Comparison of ENCODE assay signal across 26 mouse cellular contexts in the genomic region with DNA sequence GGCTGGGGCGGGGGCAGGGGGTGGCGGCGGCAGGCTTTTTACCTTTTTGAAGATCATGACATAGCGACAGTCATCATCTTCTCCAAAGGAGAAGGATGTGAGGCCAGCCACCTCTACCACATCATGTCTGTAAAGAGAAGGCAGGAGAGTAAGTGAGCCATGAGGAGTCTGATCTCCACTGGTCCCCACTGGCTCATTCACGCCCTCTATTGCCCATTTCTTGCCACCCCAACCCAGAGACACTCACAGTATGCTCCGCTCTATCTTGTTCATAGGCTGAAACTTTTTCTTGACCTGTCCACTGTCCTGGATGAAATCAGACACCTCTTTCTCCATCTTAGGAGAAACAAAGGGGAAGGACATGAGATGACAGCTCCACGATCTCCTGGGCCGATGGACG. TPM values are rescaled to one million over a fixed set of nuclear protein-coding genes. Genes with fewer than 3 reads are reported as not detected.
DNase-seq lines count a peak whose midpoint lies in the region; ATAC-seq and TF ChIP-seq lines count a peak whose summit lies in the region.
"Had no signal": no experiment of that assay in that cellular context is flagged by ENCODE, and none has a peak within 500 bp of the region (broad histone marks: within the 10 kb centered on the region; RNA-seq: fewer than 3 reads in every experiment).

No protein-coding gene starts in this region.

- WGBS in intestine, postnatal 0 days, result 95% methylated on average over 9 of the region's 9 CpGs
- WGBS in intestine, embryonic 15.5 days, result 94% methylated on average over 9 of the region's 9 CpGs
- WGBS in lung, adult 2 months, result 90% methylated on average over 9 of the region's 9 CpGs
- 93% methylated on average over 9 of the region's 9 CpGs for WGBS in bone marrow, adult 2 months
- WGBS in stomach, postnatal 0 days, result 93% methylated on average over 9 of the region's 9 CpGs

- H3K4me2 ChIP-seq in intestine, postnatal 0 days (replicated peaks; ENCODE audit: low read depth), result no peak overlapping the region
- no peak overlapping the region for H3K4me2 ChIP-seq in intestine, embryonic 15.5 days (replicated peaks)
- H3K4me2 ChIP-seq in stomach, postnatal 0 days (replicated peaks; ENCODE audit: low read depth), result no peak overlapping the region
- H3K4me2 ChIP-seq: embryonic facial prominence, embryonic 13.5 days; forebrain, embryonic 12.5 days; limb, embryonic 12.5 days had no signal

- no peak for TF ChIP-seq POLR2A in lung, adult 2 months (IDR thresholded peaks at IDR 0.05; ENCODE audit: borderline replicate concordance, extremely low read depth, low read depth, low read length)
- no peak for TF ChIP-seq POLR2A in bone marrow, adult 2 months (IDR thresholded peaks at IDR 0.05; ENCODE audit: borderline replicate concordance, control insufficient read depth, low read depth, low read length)

- no peaks in the 10 kb centered on the region for H3K9me3 ChIP-seq in intestine, postnatal 0 days (ENCODE audit: control insufficient read depth)
- H3K9me3 ChIP-seq in intestine, embryonic 15.5 days, result no peaks in the 10 kb centered on the region
- H3K9me3 ChIP-seq in stomach, postnatal 0 days (ENCODE audit: control insufficient read depth, low read length), result no peaks in the 10 kb centered on the region
- H3K9me3 ChIP-seq: embryonic facial prominence, embryonic 13.5 days; forebrain, embryonic 12.5 days; G1E; heart, embryonic 10.5 days; limb, embryonic 12.5 days; megakaryocyte, embryonic 14.5 days had no signal

- no peak for ATAC-seq in intestine, postnatal 0 days
- ATAC-seq in intestine, embryonic 15.5 days, result no peak
- ATAC-seq in stomach, postnatal 0 days (ENCODE audit: low FRiP score, low TSS enrichment), result no peak
- ATAC-seq: Patski had no signal

- no peak for DNase-seq in lung, adult 2 months
- DNase-seq in lung, postnatal 25 days (ENCODE audit: low spot score), result no peak
- no peak for DNase-seq in stomach, postnatal 0 days (ENCODE audit: low spot score)
- DNase-seq in left cerebral cortex, adult 9 months (ENCODE audit: low spot score in 2 of 2), result no peak
- DNase-seq: adrenal gland, adult 2 months; cerebellum, adult 18-20 months; cerebellum, postnatal 36 days; embryo, embryonic 11 days; heart, postnatal 10 days; kidney, adult 8-10 months; kidney, postnatal 10 days; layer of hippocampus, postnatal 36 days; lung, postnatal 14 days; midbrain, embryonic 14.5 days; thymus, postnatal 36 days had no signal

- no peak overlapping the region for H3K9ac ChIP-seq in intestine, postnatal 0 days (ENCODE audit: low read depth, low read length)
- no peak overlapping the region for H3K9ac ChIP-seq in intestine, embryonic 15.5 days
- no peak overlapping the region for H3K9ac ChIP-seq in stomach, postnatal 0 days (ENCODE audit: low read length)
- H3K9ac ChIP-seq: embryonic facial prominence, embryonic 13.5 days; forebrain, embryonic 12.5 days; limb, embryonic 12.5 days had no signal

- H3K27ac ChIP-seq in intestine, postnatal 0 days (ENCODE audit: low read depth, low read length), result no peak overlapping the region
- no peak overlapping the region for H3K27ac ChIP-seq in intestine, embryonic 15.5 days
- H3K27ac ChIP-seq in bone marrow, adult 2 months (ENCODE audit: control insufficient read depth, insufficient read depth, low read depth, low read length, poor library complexity), result no peak overlapping the region
- no peak overlapping the region for H3K27ac ChIP-seq in stomach, postnatal 0 days (replicated peaks)
- H3K27ac ChIP-seq: embryonic facial prominence, embryonic 13.5 days; forebrain, embryonic 12.5 days; heart, embryonic 10.5 days; limb, embryonic 12.5 days had no signal

- TF ChIP-seq CTCF in intestine, postnatal 0 days (IDR thresholded peaks at IDR 0.05; ENCODE audit: low read depth), result peak; percentile 44
- TF ChIP-seq CTCF in lung, adult 2 months (IDR thresholded peaks at IDR 0.05; ENCODE audit: insufficient read depth, low read length), result 0 out of 2 replicates have a peak, but pooled peaks have one; percentile 13
- TF ChIP-seq CTCF in bone marrow, adult 2 months (IDR thresholded peaks at IDR 0.05; ENCODE audit: control insufficient read depth, insufficient read depth, low read length), result peak; percentile 41; the same call in 1 of the 2 replicates
- peak; percentile 30 for TF ChIP-seq CTCF in stomach, postnatal 0 days (IDR thresholded peaks at IDR 0.05; ENCODE audit: low read depth)

- H3K4me1 ChIP-seq in intestine, postnatal 0 days (replicated peaks; ENCODE audit: control insufficient read depth, insufficient read depth, low read length), result no peaks in the 10 kb centered on the region
- peaks cover 10% of the 10 kb centered on the region for H3K4me1 ChIP-seq in intestine, embryonic 15.5 days (replicated peaks)
- H3K4me1 ChIP-seq in lung, adult 2 months (ENCODE audit: control insufficient read depth, insufficient read depth, low read length), result peaks cover 4% of the 10 kb centered on the region; the same call in 1 of the 2 replicates
- H3K4me1 ChIP-seq in bone marrow, adult 2 months (ENCODE audit: control insufficient read depth, insufficient read depth, low read length), result no peaks in the 10 kb centered on the region; the same call in 1 of the 2 replicates
- H3K4me1 ChIP-seq in stomach, postnatal 0 days (replicated peaks; ENCODE audit: control insufficient read depth, insufficient read depth), result 0 out of 2 replicates have a peak, but pooled peaks cover 4% of the 10 kb centered on the region

- H3K36me3 ChIP-seq in intestine, postnatal 0 days (ENCODE audit: control insufficient read depth, insufficient read depth), result peaks cover 42% of the 10 kb centered on the region
- H3K36me3 ChIP-seq in intestine, embryonic 15.5 days, result peaks cover 31% of the 10 kb centered on the region
- H3K36me3 ChIP-seq in stomach, postnatal 0 days (ENCODE audit: control insufficient read depth, insufficient read depth, low read length), result peaks cover 17% of the 10 kb centered on the region

- TF ChIP-seq EP300 in stomach, postnatal 0 days (optimal IDR thresholded peaks at IDR 0.05), result no peak

- H3K4me3 ChIP-seq in intestine, postnatal 0 days (ENCODE audit: low read depth, low read length), result no peak overlapping the region
- H3K4me3 ChIP-seq in intestine, embryonic 15.5 days (replicated peaks), result no peak overlapping the region
- no peak overlapping the region for H3K4me3 ChIP-seq in lung, adult 2 months (replicated peaks; ENCODE audit: extremely low read depth, low read depth, low read length)
- no peak overlapping the region for H3K4me3 ChIP-seq in bone marrow, adult 2 months (replicated peaks; ENCODE audit: control insufficient read depth, low read depth, low read length)
- no peak overlapping the region for H3K4me3 ChIP-seq in stomach, postnatal 0 days (ENCODE audit: low read depth, low read length)
- H3K4me3 ChIP-seq: embryonic facial prominence, embryonic 13.5 days; erythroblast, embryonic 14.5 days; forebrain, embryonic 12.5 days; heart, embryonic 10.5 days; limb, embryonic 12.5 days; megakaryocyte, embryonic 14.5 days had no signal

- H3K27me3 ChIP-seq in intestine, postnatal 0 days (replicated peaks; ENCODE audit: control insufficient read depth, insufficient read depth, low read length), result no peaks in the 10 kb centered on the region
- no peaks in the 10 kb centered on the region for H3K27me3 ChIP-seq in intestine, embryonic 15.5 days (replicated peaks)
- H3K27me3 ChIP-seq in stomach, postnatal 0 days (ENCODE audit: control insufficient read depth, insufficient read depth, low read length), result no peaks in the 10 kb centered on the region
- H3K27me3 ChIP-seq: embryonic facial prominence, embryonic 13.5 days; forebrain, embryonic 12.5 days; limb, embryonic 12.5 days; megakaryocyte, embryonic 14.5 days; Patski had no signal

RNA-seq across cellular contexts. Expression of a gene that starts 4.5 kb away (rescaled TPM):
- 61.3 and 66.2 TPM in 2 replicates for polyA plus RNA-seq in intestine, postnatal 0 days (2015; fragmentation: Nextera tagmentation; extraction: Ambion mirVana)
- polyA plus RNA-seq in intestine, embryonic 15.5 days (2015; fragmentation: Nextera tagmentation; extraction: Ambion mirVana), result 132 and 154 TPM in 2 replicates
- 24.7 and 39.0 TPM in 2 replicates for polyA plus RNA-seq in lung, adult 2 months (2012; rRNA removed)
- polyA plus RNA-seq in bone marrow, adult 2 months (2011; ENCODE audit: insufficient read depth, insufficient read length, low replicate concordance, missing spikeins), result 37.1 and 70.9 TPM in 2 replicates
- 77.7 and 79.4 TPM in 2 replicates for polyA plus RNA-seq in stomach, postnatal 0 days (2015; fragmentation: Nextera tagmentation; extraction: Ambion mirVana)

RNA-seq across cellular contexts. Expression of a gene that starts 7.7 kb away (rescaled TPM):
- 4.9 and 5.9 TPM in 2 replicates for polyA plus RNA-seq in intestine, postnatal 0 days (2015; fragmentation: Nextera tagmentation; extraction: Ambion mirVana)
- 12.1 and 15.6 TPM in 2 replicates for polyA plus RNA-seq in intestine, embryonic 15.5 days (2015; fragmentation: Nextera tagmentation; extraction: Ambion mirVana)
- polyA plus RNA-seq in lung, adult 2 months (2012; rRNA removed), result 19.6 and 97.3 TPM in 2 replicates
- polyA plus RNA-seq in bone marrow, adult 2 months (2011; ENCODE audit: insufficient read depth, insufficient read length, low replicate concordance, missing spikeins), result 14.7 and 29.8 TPM in 2 replicates
- 9.6 and 10.8 TPM in 2 replicates for polyA plus RNA-seq in stomach, postnatal 0 days (2015; fragmentation: Nextera tagmentation; extraction: Ambion mirVana)

RNA-seq across cellular contexts. Expression of a gene that starts 10.3 kb away (rescaled TPM):
- 1,830 and 1,961 TPM in 2 replicates for polyA plus RNA-seq in intestine, postnatal 0 days (2015; fragmentation: Nextera tagmentation; extraction: Ambion mirVana)
- 2,127 and 2,325 TPM in 2 replicates for polyA plus RNA-seq in intestine, embryonic 15.5 days (2015; fragmentation: Nextera tagmentation; extraction: Ambion mirVana)
- 933 and 1,129 TPM in 2 replicates for polyA plus RNA-seq in lung, adult 2 months (2012; rRNA removed)
- 840 and 1,173 TPM in 2 replicates for polyA plus RNA-seq in bone marrow, adult 2 months (2011; ENCODE audit: insufficient read depth, insufficient read length, low replicate concordance, missing spikeins)
- 1,446 and 1,550 TPM in 2 replicates for polyA plus RNA-seq in stomach, postnatal 0 days (2015; fragmentation: Nextera tagmentation; extraction: Ambion mirVana)

RNA-seq across cellular contexts. Expression of a gene that starts 17.5 kb away (rescaled TPM):
- 192 and 210 TPM in 2 replicates for polyA plus RNA-seq in intestine, postnatal 0 days (2015; fragmentation: Nextera tagmentation; extraction: Ambion mirVana)
- 171 and 180 TPM in 2 replicates for polyA plus RNA-seq in intestine, embryonic 15.5 days (2015; fragmentation: Nextera tagmentation; extraction: Ambion mirVana)
- 83.6 and 113 TPM in 2 replicates for polyA plus RNA-seq in lung, adult 2 months (2012; rRNA removed)
- polyA plus RNA-seq in bone marrow, adult 2 months (2011; ENCODE audit: insufficient read depth, insufficient read length, low replicate concordance, missing spikeins), result 28.7 and 49.2 TPM in 2 replicates
- 120 and 121 TPM in 2 replicates for polyA plus RNA-seq in stomach, postnatal 0 days (2015; fragmentation: Nextera tagmentation; extraction: Ambion mirVana)

RNA-seq across cellular contexts. Expression of a gene that starts 17.7 kb away (rescaled TPM):
- 107 TPM in 2 replicates for polyA plus RNA-seq in intestine, postnatal 0 days (2015; fragmentation: Nextera tagmentation; extraction: Ambion mirVana)
- polyA plus RNA-seq in intestine, embryonic 15.5 days (2015; fragmentation: Nextera tagmentation; extraction: Ambion mirVana), result 106 and 107 TPM in 2 replicates
- 116 and 146 TPM in 2 replicates for polyA plus RNA-seq in lung, adult 2 months (2012; rRNA removed)
- 125 and 265 TPM in 2 replicates for polyA plus RNA-seq in bone marrow, adult 2 months (2011; ENCODE audit: insufficient read depth, insufficient read length, low replicate concordance, missing spikeins)
- polyA plus RNA-seq in stomach, postnatal 0 days (2015; fragmentation: Nextera tagmentation; extraction: Ambion mirVana), result 62.8 and 70.5 TPM in 2 replicates
